Mouse (Mus musculus): ENCODE results near the gene Eif4b. TPM values are rescaled to one million over a fixed set of nuclear protein-coding genes. Genes with fewer than 3 reads are reported as not detected.

Eif4b gene
- polyA plus RNA-seq (2014; fragmentation: Nextera tagmentation; extraction: Ambion mirVana): 85.1 and 139 TPM in 2 replicates

DNA sequence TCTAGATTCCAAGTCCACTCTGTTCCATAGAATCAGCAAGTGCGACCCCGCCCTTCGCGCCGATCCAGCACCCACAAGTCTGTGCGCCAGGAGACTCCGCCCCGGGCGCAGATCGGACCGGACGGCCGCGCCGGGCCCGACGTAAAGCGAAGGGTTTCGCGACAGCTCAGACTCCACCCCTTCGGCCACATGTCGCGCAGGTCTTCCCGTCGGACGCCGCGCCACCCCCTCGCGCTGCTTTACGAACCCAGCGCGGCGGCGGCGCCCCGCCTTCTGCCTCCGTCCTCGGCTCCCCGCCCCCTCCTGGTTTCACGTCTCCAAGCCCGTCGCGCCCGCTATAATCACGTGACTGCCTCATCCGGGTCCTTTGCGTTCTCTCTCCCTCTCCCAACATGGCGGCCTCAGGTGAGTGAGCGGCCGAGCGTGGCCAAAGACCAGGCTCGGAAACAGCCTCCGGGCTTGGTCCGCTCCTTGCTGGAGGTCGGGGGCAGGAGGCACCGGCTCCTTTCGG, at the start of gene Eif4b:
Gene Eif4b, plus strand, starts transcription at position 215 of the 511 bp plus-strand sequence.
- peak within 1 kb of the TSS; percentile 96 for H3K4me3 ChIP-seq (ENCODE audit: low read length)
- peak within 1 kb of the TSS; percentile 92 for H3K27ac ChIP-seq (ENCODE audit: low read depth, low read length)
- ATAC-seq (ENCODE audit: low FRiP score, low TSS enrichment): peak; percentile 94
- H3K9ac ChIP-seq (ENCODE audit: low read depth, low read length): peak within 1 kb of the TSS; percentile 98
- under 1% methylated on average over 58 of the region's 58 CpGs for WGBS
- no peaks in the 10 kb centered on the region; the same call in 1 of the 2 replicates for H3K36me3 ChIP-seq (ENCODE audit: control insufficient read depth, insufficient read depth, low read length)
- no peaks in the 10 kb centered on the region for H3K27me3 ChIP-seq (ENCODE audit: control insufficient read depth, insufficient read depth, low read length)
- H3K4me2 ChIP-seq (replicated peaks; ENCODE audit: low read depth, low read length): peak within 1 kb of the TSS; percentile 85
- H3K4me1 ChIP-seq (ENCODE audit: control insufficient read depth, insufficient read depth, low read length): peaks cover 19% of the 10 kb centered on the region
- no peaks in the 10 kb centered on the region for H3K9me3 ChIP-seq (ENCODE audit: control insufficient read depth, low read length)

DNA sequence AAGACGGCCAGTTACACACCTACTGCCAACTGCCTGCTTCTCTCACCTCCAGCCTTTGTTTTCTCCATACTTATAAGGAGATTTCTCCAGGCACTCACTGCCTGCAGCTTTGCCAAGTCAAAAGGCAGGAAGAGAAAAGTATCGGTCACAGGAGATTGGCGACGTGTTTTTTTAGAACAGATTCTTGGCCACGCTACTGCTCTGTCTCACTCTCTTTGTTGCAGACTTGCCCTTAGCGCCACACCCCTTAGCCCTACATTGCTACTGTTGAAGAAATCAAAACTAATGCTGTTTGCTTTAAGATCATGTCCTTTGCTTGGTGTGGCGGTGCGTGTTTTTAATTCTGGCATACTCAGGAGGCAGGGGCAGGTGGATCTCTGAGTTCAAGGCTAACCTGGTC, 49.7 kb upstream of the Eif4b start:
- peaks cover 20% of the 10 kb centered on the region for H3K27me3 ChIP-seq (ENCODE audit: control insufficient read depth, insufficient read depth, low read length)
- peaks cover 19% of the 10 kb centered on the region; the same call in 1 of the 2 replicates for H3K4me1 ChIP-seq (ENCODE audit: control insufficient read depth, insufficient read depth, low read length)
- H3K9me3 ChIP-seq (ENCODE audit: control insufficient read depth, low read length): no peaks in the 10 kb centered on the region; the same call in 1 of the 2 replicates
- H3K4me3 ChIP-seq (ENCODE audit: low read length): no peak overlapping the region
- no peak overlapping the region for H3K4me2 ChIP-seq (replicated peaks; ENCODE audit: low read depth, low read length)
- no peak overlapping the region for H3K9ac ChIP-seq (ENCODE audit: low read depth, low read length)
- no peak for ATAC-seq (ENCODE audit: low FRiP score, low TSS enrichment)
- H3K27ac ChIP-seq (ENCODE audit: low read depth, low read length): peak overlapping the region; percentile 84
- WGBS: 58% methylated on average over 8 of the region's 8 CpGs
- H3K36me3 ChIP-seq (ENCODE audit: control insufficient read depth, insufficient read depth, low read length): no peaks in the 10 kb centered on the region

DNA sequence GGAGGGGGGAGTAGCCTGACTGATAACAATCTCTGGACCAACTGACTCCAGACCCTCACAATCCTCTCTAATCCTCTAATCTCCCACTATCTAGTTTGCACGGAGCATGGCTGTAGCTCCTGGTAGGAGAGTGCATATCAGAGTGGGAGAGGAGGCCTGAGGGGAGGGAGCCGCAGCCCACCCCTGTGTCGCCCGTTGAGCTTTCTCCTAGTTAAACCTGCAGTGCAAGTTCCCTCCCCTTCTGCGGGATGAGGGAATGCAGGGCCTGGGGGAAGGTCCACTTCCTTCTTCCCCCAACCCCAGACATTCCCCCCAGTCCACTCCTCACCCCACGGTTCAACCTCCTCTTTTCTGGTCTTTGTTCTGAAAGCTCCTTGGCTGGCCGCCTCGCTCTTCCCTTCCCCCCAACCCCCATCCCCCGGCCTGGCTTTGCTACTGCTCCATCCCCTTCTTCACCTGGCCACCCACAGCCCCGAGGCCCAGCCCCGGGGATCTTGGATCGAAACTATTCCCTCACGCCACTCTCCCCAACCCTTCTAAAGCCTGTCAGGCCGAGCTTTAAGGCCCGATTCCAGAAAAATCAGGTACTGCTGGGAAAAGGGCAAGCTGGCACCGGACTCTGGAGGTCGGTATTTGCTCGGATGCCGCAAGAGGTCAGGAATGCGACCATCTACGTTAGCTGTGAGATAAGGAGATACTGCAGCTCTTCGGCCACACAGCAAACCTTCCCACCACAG, 48.3 kb upstream of the Eif4b start:
- H3K27ac ChIP-seq (ENCODE audit: low read depth, low read length): peak overlapping the region; percentile 84
- H3K4me1 ChIP-seq (ENCODE audit: control insufficient read depth, insufficient read depth, low read length): peaks cover 19% of the 10 kb centered on the region; the same call in 1 of the 2 replicates
- H3K36me3 ChIP-seq (ENCODE audit: control insufficient read depth, insufficient read depth, low read length): no peaks in the 10 kb centered on the region
- peak overlapping the region; percentile 50; the same call in 1 of the 2 replicates for H3K9ac ChIP-seq (ENCODE audit: low read depth, low read length)
- H3K9me3 ChIP-seq (ENCODE audit: control insufficient read depth, low read length): no peaks in the 10 kb centered on the region
- ATAC-seq (ENCODE audit: low FRiP score, low TSS enrichment): peak; percentile 58
- H3K4me2 ChIP-seq (replicated peaks; ENCODE audit: low read depth, low read length): peak overlapping the region; percentile 39
- H3K4me3 ChIP-seq (ENCODE audit: low read length): peak overlapping the region; percentile 13; the same call in 1 of the 2 replicates
- peaks cover 20% of the 10 kb centered on the region for H3K27me3 ChIP-seq (ENCODE audit: control insufficient read depth, insufficient read depth, low read length)
- WGBS: 5% methylated on average over 22 of the region's 22 CpGs

DNA sequence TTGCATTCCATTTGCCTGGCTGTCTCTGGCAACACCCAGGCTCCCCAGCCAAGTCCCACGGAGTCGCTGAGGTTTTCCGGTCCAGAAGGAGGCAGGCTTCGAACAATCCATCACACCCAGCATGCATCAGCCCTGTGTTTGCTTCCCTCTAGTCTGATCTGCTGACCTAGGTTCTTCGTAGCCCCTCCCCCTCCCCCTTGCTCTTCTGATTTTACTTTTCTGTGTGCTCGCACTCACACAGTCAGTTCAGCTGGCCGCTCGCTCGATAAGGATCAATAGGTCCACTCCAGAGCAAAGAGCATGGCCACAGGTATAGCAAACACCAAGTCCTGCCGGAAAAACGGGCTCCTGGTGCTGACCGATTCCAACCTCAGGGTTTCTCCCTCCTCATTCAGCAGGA, 47.1 kb upstream of the Eif4b start:
- no peaks in the 10 kb centered on the region for H3K9me3 ChIP-seq (ENCODE audit: control insufficient read depth, low read length)
- H3K4me2 ChIP-seq (replicated peaks; ENCODE audit: low read depth, low read length): 0 out of 2 replicates have a peak overlapping the region, but pooled peaks have one; percentile 1
- H3K36me3 ChIP-seq (ENCODE audit: control insufficient read depth, insufficient read depth, low read length): peaks cover 2% of the 10 kb centered on the region; the same call in 1 of the 2 replicates
- H3K27ac ChIP-seq (ENCODE audit: low read depth, low read length): peak overlapping the region; percentile 84
- H3K4me1 ChIP-seq (ENCODE audit: control insufficient read depth, insufficient read depth, low read length): peaks cover 19% of the 10 kb centered on the region; the same call in 1 of the 2 replicates
- WGBS: 11% methylated on average over 12 of the region's 12 CpGs
- ATAC-seq (ENCODE audit: low FRiP score, low TSS enrichment): no peak
- H3K4me3 ChIP-seq (ENCODE audit: low read length): no peak overlapping the region
- H3K27me3 ChIP-seq (ENCODE audit: control insufficient read depth, insufficient read depth, low read length): peaks cover 20% of the 10 kb centered on the region
- no peak overlapping the region for H3K9ac ChIP-seq (ENCODE audit: low read depth, low read length)

DNA sequence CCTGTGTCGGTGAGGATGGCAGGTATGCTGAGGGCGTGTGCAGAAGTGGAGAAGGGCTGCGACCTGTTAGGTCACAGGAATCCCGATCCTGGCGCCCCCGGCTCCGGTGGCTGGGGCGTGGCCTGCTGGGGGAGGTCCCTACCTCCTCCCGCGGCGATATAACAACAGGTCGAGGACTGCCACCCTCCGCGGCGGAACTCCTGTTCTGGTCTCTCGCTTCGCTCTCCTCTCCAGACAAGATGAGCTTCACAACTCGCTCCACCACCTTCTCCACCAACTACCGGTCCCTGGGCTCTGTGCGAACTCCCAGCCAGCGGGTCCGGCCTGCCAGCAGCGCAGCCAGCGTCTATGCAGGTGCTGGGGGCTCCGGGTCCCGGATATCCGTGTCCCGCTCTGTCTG, 45.5 kb upstream of the Eif4b start, which contains the start of gene Krt18:
Gene Krt18, plus strand, starts transcription at position 141 of the 400 bp plus-strand sequence.
- H3K4me2 ChIP-seq (replicated peaks; ENCODE audit: low read depth, low read length): peak within 1 kb of the TSS; percentile 58
- no peaks in the 10 kb centered on the region for H3K9me3 ChIP-seq (ENCODE audit: control insufficient read depth, low read length)
- H3K36me3 ChIP-seq (ENCODE audit: control insufficient read depth, insufficient read depth, low read length): peaks cover 4% of the 10 kb centered on the region; the same call in 1 of the 2 replicates
- H3K27ac ChIP-seq (ENCODE audit: low read depth, low read length): peak within 1 kb of the TSS; percentile 69; the same call in 1 of the 2 replicates
- ATAC-seq (ENCODE audit: low FRiP score, low TSS enrichment): peak; percentile 37
- H3K4me3 ChIP-seq (ENCODE audit: low read length): peak within 1 kb of the TSS; percentile 43
- peaks cover 19% of the 10 kb centered on the region; the same call in 1 of the 2 replicates for H3K4me1 ChIP-seq (ENCODE audit: control insufficient read depth, insufficient read depth, low read length)
- H3K9ac ChIP-seq (ENCODE audit: low read depth, low read length): peak within 1 kb of the TSS; percentile 58
- peaks cover 20% of the 10 kb centered on the region for H3K27me3 ChIP-seq (ENCODE audit: control insufficient read depth, insufficient read depth, low read length)
- 2% methylated on average over 28 of the region's 28 CpGs for WGBS

DNA sequence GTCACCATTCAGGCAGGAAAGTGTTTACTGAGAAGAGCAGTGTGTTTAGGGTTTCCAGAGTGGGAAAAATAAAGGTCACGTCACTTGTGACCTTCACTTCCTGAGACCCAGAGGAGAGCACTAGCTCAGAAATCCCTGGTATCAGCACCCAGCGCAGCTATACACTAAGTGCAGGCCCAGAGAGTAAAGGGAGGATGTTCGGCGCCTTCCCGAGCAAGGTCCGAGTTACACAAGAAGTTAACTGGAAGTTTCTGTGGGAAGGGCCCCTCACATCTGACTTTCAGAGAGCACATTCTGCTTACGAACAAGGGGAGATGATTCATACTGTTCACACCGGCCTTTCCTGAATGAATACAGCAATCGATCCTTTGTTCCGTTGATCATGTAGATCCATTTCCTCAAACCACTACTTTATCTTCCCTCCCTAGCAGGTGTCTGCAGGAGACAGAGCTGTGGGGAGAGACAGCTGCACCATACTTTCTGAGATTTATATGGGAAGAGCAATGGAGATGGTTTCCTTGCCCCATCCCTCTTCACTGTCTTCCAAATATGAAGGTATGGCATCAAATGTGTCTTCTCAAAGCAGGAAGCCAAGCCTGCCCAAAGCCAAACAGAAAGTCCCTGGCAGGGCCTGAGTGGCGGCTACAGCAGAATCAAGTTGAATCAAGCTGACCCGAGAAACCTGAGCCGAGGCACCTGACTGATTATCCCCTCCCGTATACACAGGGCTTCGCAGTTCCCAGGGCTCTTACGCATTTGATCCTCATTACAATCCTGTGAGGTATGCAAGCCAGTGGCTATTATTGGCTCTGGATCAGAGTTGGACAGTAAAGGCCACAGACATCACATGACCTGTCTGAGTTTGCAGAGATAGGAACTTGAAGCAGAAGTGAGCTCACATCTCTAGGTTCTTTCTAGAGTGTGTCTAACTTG, 39.2 kb upstream of the Eif4b start:
- Histone ChIP-seq H3K4me2 (replicated peaks; ENCODE audit: low read depth, low read length) (no peak overlapping the region), H3K9me3 (ENCODE audit: control insufficient read depth, low read length) (no peaks in the 10 kb centered on the region), H3K36me3 (ENCODE audit: control insufficient read depth, insufficient read depth, low read length) (peaks cover 4% of the 10 kb centered on the region; the same call in 1 of the 2 replicates), H3K27ac (ENCODE audit: low read depth, low read length) (no peak overlapping the region), H3K4me1 (ENCODE audit: control insufficient read depth, insufficient read depth, low read length) (no peaks in the 10 kb centered on the region), H3K4me3 (ENCODE audit: low read length) (no peak overlapping the region), H3K27me3 (ENCODE audit: control insufficient read depth, insufficient read depth, low read length) (no peaks in the 10 kb centered on the region; the same call in 1 of the 2 replicates), H3K9ac (ENCODE audit: low read depth, low read length) (no peak overlapping the region)
- no peak for ATAC-seq (ENCODE audit: low FRiP score, low TSS enrichment)
- WGBS: 59% methylated on average over 16 of the region's 16 CpGs

DNA sequence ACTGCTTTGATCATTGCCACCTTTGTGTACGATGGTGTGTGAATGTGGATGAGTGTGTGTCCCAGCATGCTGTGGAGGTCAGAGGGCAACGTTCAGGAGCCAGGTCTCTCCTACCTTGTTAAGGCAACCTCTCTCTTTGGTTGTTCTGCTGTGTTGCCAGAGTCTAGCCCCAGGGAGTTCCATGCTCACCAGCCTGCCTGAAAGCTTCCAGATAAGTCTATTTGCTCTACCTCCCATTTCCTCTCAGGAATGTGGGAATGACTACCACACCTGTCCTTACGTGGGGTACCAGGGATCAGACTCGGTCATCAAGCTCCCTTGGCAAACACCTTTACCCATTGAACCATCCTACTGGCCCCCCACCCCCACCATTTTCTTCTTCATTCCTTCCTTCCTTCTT, 33.3 kb upstream of the Eif4b start:
- no peak overlapping the region for H3K9ac ChIP-seq (ENCODE audit: low read depth, low read length)
- H3K27me3 ChIP-seq (ENCODE audit: control insufficient read depth, insufficient read depth, low read length): no peaks in the 10 kb centered on the region
- no peak overlapping the region for H3K4me2 ChIP-seq (replicated peaks; ENCODE audit: low read depth, low read length)
- ATAC-seq (ENCODE audit: low FRiP score, low TSS enrichment): no peak
- H3K36me3 ChIP-seq (ENCODE audit: control insufficient read depth, insufficient read depth, low read length): no peaks in the 10 kb centered on the region
- H3K9me3 ChIP-seq (ENCODE audit: control insufficient read depth, low read length): no peaks in the 10 kb centered on the region
- no peak overlapping the region for H3K27ac ChIP-seq (ENCODE audit: low read depth, low read length)
- 66% methylated on average over 4 of the region's 4 CpGs for WGBS
- no peaks in the 10 kb centered on the region for H3K4me1 ChIP-seq (ENCODE audit: control insufficient read depth, insufficient read depth, low read length)
- H3K4me3 ChIP-seq (ENCODE audit: low read length): no peak overlapping the region

DNA sequence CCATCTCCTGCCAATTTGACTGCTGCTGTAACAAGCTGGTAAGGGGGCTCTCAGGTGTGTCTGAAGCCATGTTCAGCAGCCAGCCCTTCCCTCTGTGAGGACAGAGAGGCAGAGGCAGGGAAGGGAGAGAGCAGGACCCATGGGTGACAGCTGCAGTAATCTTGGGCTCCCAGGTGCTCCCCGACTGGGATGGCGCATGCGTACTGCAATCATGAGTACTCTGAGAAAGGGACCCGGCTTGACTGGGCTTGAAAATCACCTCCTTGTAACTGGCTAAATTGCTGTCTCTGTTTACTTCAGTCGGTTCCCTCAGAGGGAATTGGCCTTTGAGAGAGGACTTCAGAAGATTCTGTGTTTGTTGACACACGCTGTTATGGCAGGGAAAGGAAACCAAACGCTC, 31.6 kb upstream of the Eif4b start:
- Histone ChIP-seq H3K4me2 (replicated peaks; ENCODE audit: low read depth, low read length) (peak overlapping the region; percentile 27), H3K27me3 (ENCODE audit: control insufficient read depth, insufficient read depth, low read length) (no peaks in the 10 kb centered on the region), H3K27ac (ENCODE audit: low read depth, low read length) (no peak overlapping the region), H3K4me3 (ENCODE audit: low read length) (no peak overlapping the region), H3K9ac (ENCODE audit: low read depth, low read length) (no peak overlapping the region), H3K9me3 (ENCODE audit: control insufficient read depth, low read length) (no peaks in the 10 kb centered on the region), H3K4me1 (ENCODE audit: control insufficient read depth, insufficient read depth, low read length) (no peaks in the 10 kb centered on the region), H3K36me3 (ENCODE audit: control insufficient read depth, insufficient read depth, low read length) (no peaks in the 10 kb centered on the region)
- 23% methylated on average over 7 of the region's 7 CpGs for WGBS
- no peak for ATAC-seq (ENCODE audit: low FRiP score, low TSS enrichment)
